Mouse (Mus musculus) A20 (cell line): ENCODE results near the gene Tmem163.

Experiments used
- DNase-seq: peaks from one replicate; pipeline ENCODE4 v3.0.0-alpha.2; 2011; ENCODE audit warnings: low read depth, low spot score

The Tmem163 gene

DNA sequence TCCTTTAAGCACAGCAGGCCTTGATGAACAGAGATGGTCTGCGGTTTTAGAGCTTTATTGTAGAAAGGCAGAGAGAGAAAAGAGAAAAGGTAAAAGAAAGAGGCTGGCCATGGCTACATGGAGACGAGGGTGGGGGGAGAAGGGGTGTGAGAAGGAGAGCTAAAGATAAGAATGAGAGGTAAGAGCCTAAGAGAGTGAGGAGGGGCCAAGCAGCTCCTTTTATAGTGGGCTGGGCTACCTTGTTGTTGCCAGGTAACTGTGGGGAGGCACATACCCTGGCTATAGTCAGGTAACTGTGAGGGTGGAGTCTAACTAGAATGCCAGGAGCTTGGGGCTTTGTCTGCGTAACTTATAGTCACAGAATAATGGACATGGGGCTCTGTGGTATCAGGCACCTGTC lies 110.7 kb downstream of the Tmem163 start:
- no peak for DNase-seq

DNA sequence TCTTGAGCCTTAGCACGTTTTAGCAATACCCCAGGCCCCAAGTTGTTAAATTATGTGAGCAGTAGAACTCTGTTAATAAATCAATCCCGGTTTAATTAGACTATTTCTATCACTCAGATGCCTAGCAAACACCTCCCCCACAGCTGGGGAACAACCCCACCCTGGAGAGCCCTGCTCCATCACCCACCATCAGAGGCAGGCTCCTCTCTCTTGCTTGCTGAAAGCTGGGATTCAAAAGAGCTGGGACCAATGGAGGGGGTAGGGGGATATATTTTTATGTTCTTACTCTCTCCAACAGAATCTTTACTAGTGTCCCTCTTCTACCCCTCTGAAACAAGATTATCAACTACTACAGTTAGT lies 122.9 kb downstream of the Tmem163 start:
- no peak for DNase-seq

DNA sequence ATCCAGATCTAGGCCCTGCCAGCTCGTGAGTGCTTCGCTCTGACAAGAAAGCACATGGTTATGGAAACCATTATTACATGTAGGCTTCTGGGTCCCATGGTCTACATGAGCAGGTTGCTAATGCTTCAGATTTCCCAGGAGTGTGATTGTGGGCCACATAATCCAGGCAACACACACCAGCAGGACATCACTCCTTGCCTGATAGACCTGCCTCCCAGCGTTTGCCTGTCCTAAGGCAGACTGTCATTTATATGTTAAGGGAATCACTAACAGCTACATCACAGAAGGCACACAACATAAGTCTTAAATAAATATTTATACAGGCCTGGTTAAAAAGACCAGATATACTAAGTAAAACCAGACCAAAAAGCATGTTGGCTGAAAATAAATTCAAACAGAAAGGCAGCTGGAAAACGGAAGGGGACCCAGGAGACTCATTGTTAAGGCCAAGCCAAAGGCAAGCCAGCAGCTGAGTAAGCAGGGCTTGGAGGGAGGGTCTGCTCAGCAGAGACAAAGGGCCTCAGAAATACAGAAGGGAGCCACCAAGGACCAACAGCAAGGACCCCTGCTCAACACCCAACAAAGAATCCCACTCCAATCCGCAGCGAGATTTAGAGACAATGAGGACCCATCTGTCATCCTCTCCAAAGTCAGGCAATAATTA lies 123.4 kb downstream of the Tmem163 start:
- no peak for DNase-seq

DNA sequence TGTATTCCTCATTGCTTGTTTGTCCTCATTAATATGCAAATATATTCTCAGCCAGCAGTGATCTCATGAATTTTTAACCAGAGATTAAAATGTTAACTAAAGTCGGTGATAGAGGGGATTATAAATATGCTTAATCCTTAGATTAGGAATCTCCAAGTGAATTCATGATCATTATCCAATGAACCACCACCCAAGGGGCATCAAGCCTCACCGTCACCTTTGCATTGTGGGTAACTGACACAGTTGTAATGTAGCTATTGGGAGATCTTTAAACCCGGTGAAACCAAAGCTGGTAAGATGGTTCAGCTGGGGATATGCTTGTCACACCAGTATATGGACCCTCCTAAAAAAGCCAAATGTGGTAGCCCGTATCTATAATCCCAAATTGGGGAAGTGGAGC lies 131.3 kb downstream of the Tmem163 start:
- DNase-seq, result no peak

DNA sequence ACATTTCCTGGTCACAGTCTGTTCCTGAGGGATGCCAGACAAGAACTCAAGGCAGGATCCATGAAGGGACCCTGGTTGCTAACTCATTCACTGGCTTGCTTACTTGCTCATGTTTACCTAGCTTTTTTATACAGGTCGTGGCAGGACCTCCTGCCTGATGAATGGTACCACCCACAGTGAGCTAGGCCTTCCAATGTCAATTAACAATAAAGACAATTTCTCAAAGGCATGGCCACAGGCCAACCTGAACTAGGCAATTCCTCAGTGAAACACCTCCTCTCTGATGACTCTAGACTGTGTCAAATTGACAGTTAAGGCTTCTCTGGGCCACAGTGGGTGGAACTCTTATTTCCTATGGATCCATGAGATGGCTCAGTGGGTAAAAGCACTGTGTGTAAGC lies 136.6 kb downstream of the Tmem163 start:
- no peak for DNase-seq

DNA sequence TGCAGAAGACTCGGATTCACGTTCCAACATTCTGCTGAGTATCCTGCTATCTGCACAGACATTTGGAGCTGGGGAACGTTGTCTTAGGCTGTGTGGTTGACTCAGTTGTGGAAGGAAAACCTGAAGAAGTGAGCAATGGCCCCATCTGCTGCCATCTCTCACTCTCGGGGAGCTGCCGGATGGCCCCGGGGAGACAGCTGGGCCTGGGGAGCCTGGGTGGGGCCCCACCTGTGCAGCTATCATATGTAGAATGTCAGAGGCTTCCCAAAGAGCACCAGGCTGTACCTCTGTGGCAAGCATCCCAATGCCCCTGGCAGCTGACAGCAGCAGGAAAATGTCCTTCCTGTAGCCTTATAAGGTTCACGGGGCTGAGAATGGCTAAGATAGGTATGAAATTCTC lies 137.4 kb downstream of the Tmem163 start:
- DNase-seq, result no peak

DNA sequence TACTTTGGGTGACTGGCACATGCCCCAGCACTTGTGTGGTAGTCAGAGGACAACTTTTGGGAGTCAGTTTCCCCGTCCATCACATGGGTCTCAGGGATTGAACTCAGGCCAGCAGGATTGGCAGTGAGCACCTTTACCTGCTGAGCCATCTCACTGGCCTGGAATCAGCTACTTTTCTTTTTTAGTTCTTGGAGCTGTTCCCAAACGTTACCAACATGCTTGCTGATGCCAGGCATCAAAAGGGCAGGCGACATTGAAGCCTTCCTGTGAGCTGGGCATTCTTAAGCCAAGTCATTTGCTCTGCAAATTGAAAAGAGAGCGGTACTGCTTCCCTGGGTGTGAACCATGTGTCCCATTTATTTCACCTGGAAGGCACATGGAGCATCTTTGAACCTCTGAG lies 137.8 kb downstream of the Tmem163 start:
- no peak for DNase-seq

DNA sequence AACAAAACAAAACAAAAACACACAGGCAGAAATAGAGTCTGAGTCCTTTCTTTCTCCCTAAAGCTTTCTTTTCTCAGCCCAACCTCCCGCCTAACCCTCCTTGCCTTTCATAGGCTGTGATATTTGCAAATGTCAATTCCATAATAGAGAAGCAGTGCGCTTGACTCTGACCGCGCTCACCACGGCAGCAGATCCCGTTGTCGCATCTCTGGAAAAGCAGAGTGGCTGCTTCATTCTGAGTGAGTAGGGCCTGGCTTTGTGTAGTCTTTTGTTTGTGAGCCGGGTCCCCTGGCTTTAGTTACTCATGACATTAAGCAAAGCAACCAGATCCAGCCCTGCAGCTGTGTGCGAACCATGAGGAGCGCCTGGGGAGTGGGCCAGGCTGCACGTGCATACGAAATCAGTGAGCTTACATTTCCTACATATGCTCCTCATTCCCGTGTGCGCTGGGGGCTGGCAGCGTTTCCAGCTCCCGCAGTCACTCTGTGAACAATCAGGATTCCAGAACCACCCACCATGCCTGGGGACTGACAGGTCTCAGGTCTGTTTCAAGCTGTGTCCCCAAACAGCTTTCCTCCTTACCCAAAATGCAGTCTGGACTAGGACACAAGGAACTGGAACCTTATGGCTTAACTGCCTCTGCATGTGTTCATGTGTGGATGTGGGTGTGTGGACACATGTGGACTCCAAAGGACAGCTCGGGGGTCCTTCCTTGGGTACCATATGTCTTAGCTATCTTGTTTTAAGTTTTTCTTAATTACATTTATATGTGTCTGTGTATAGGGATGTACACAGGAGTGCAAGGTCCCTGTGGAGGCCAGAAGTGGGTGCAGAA lies 141.9 kb downstream of the Tmem163 start:
- no peak for DNase-seq

DNA sequence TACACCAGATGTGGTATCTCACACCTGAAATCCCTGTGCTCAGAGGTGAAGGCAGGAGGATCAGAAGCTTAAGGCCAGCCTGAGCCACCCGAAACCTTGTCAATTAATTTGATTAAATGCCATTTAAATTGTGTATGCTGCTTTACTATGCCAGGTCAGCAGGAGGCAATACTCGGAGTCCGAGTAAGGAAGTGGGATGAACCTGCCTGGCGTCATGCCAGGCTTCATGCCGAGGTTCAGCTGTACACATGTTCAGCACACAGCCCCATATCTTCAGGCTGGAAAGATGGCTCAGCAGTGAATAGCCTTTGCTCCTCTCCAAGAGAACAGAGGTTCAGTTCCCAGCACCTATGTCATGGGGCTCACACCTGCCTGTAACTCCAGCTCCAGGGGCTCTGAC lies 142.9 kb downstream of the Tmem163 start:
- DNase-seq, result no peak

DNA sequence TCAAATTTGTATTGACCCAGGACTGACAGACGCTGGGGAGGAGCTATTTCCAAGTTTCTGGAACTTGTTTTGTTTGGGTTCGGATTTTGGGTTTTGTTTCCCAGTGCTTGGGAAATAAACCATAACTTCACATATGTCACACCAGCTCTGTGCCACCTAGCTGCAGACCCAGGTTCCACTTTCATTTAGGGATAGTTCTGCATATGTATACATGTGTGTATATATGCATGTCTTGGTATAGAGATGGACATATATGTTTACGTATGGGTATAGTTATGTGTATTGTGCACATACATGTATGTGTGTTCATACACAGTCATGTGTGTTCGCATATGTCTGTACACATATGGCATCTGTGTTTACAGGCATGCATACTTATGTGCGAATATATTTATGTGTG lies 147.6 kb downstream of the Tmem163 start:
- DNase-seq, result no peak

DNA sequence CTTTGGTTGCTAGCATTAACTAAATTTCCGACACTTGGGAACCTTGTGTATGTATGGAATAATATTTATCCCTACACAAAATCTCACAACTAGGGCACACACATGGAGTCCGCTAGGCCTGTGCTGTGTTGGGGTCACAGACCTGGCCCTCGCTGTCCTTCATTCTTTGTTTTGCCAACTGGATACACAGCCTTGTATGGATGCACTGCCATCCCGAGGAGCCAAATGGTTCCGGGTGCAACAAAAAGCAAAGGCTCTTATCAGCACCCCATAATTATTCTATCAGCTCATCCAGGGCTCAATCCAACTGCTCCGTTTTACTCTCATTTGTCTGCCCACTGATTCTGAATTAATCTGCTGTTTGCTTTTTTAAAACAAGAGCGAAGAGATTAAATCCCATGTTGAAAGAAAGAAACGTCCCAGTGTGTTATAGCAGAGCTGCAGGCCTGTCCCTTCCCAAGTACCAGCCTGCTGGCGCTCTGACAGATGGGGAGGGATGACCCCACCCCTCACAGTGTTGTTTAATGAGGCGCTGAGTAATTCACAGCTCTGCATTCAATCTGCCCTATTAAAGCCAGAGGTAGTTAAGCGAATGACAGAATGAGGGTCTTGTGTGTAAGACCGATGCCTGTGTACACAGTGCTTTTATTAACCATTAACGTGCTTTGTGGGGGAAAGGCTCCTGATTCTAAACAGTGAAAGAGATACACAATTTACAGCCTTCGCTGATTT lies 148.3 kb downstream of the Tmem163 start:
- no peak for DNase-seq

DNA sequence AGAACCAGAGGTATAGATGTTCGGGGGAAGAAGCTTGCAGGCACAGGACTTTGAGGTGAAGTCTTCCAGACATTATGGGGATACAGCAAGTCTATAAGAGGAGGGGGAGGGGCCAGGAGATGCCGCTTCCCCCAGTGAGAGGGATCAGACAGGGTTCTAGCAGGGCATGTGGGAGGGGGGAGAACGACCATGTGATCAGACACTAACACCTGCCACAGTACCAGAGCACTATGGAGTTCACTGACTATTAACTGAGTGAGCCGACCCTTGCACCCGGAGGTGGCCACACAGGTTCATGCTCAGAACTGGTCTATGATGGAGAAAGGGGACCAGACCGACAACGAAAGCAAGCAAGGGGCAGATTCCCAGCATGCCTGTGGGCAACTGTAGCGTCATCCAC lies 156.0 kb downstream of the Tmem163 start:
- no peak for DNase-seq

DNA sequence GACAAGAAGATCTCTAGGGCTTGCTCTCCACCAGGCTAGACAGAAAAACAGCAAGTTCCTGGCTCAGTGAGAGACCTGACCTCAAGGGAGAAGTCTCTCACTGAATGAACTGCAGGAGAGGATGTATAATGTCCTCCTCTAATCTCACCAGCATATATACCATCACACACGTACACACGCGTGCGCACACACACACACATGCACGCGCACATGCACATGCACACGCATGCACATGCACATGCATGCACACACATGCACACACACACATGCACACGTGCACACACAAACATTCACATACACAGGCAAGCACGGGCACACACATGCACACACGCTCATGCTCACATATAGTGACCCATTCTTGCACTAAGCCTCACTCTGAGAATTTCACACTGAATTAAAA lies 164.5 kb downstream of the Tmem163 start:
- no peak for DNase-seq

DNA sequence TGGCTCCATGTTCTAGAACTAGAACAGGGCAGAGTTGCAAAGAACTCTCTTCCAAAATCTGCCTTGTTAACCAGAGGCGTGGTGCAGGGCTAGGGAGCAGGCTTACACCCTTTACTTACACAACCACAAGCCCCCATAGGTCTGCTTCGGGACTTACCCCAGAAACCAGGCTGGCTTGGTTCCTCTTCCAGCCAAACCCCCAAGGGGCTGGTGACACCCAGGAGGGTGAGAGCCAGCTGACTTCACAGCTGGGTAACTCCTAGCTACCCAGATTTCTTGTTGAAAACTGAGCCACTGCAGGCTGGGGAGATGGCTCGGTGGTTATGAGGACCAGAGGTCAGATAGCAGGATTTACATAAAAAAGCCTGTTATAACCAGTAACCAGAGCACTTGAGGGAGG lies 164.9 kb downstream of the Tmem163 start:
- peak; percentile 92 for DNase-seq

DNA sequence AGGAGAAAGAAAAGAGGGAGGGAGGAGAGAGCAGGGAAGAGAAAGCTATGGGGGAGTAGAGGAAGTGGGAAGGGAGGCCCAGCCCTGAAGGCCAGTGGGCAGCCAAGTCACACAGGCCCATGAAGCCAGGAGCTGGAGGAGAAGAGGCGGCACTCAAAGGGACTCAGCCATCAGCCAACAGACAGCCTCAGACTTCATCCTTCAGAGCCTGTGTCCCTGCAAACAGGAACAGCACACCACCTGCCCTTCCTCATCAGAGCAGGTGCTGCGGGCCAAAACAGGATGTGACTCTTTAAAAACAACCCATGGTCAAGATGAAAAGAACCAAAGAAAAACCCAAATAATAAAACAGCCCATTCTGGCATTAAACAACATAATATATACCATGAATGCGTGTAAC lies 165.7 kb downstream of the Tmem163 start:
- peak; percentile 87 for DNase-seq

DNA sequence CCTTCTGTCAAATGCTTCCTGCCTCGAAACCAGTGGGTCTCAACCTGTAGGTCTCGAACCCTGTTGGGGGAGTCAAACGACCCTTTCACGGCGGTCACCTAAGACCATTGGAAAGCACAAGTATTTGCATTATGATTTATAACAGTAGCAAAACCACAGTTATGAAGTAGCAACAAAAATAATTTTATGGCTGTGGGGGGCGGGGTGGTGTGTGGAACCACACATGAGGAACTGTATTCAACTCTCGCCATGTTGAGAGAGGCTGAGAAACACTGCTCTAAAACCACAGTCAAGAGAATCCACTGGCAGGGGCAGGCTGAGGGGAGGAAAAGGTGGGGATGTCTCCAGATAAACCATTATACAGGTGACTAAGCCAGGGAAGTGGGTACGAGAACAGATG lies 166.2 kb downstream of the Tmem163 start:
- peak; percentile 85 for DNase-seq

DNA sequence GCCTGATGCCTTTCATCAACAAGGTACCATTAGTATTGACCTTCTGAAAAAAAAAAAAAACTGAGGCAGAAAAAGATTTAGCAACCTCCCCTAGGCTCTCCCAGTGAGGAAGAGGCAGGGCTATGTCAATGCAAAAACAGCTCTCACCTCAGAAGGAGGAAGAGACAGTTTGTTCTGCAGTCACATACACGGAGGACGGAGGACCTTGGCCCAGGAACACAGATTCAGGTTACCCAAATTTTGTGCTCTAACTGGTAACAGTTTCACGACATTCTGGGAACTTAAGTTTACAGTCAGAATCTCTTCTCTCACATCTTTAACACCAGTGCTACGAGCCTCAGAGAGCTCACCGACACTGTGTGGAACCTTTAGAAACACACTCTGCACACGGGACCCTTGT lies 166.6 kb downstream of the Tmem163 start:
- peak; percentile 81 for DNase-seq

DNA sequence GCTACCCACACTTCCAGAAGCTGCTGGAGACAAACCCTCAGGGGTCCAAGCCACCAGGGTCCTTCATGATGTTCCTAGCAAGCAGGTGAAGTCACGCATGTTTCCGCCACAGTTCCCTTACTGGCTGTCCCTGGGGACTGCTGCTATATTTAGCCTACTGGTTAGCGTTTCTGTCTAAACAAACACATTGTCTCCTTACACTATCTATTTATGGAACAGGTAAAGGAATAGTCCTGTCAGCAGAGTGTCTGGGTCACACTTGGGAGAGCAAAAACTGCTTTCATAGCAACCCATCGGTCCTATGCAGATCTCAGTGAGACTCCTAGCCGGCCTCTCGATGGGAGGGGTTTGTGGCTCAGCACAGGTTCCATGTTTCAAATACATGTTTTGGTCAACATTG lies 168.0 kb downstream of the Tmem163 start:
- DNase-seq, result no peak

DNA sequence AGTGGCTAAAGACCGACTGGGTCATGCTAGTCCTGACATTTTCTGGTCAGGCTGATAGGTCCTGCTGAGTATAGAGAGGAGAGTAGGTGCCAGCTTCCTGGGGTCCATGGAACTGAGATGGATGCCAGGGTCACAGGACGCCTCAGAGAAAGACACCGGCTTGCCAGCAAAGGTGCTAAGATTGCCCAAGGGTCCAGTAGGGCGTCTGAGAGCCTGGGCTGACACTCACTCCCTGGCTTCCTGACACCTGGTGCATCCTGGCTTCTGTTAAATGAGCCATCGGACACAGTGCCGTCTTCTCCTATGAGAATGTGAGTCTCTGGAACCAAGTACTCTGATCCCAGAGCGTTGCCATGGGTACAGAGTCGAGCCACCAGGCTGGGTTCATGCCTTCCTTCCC lies 170.4 kb downstream of the Tmem163 start:
- DNase-seq, result no peak

DNA sequence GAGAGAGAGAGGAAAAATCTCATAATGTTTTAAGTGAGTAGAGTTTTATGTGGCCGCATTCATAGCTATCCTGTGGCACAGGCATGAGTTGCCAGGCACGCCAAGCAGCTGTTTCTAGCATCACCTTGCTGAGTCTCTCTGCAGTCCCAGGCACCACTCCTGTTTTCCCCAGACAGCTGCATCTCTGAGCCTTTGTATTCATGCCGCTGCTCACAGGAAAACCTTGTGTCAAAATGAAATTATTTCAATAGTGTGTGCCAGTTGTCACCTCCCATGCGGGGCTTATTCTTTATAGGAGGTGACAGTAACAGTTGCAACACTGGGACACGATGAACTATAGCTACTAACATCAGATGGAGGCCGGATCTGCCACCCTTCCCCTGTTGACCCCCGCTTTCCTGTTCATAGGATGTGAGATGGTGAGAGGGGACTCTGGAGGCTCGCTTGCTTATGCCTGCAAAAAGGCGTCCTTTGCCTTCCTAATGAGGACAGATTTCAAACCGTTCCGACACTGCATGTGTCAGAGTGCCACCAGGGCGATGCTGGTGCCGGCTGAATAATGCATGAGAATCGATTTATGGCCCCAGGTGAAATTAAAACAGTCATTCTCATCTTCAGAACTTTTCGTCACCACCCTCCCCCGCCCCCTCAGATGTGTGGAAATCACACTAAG lies 171.1 kb downstream of the Tmem163 start:
- DNase-seq, result no peak

DNA sequence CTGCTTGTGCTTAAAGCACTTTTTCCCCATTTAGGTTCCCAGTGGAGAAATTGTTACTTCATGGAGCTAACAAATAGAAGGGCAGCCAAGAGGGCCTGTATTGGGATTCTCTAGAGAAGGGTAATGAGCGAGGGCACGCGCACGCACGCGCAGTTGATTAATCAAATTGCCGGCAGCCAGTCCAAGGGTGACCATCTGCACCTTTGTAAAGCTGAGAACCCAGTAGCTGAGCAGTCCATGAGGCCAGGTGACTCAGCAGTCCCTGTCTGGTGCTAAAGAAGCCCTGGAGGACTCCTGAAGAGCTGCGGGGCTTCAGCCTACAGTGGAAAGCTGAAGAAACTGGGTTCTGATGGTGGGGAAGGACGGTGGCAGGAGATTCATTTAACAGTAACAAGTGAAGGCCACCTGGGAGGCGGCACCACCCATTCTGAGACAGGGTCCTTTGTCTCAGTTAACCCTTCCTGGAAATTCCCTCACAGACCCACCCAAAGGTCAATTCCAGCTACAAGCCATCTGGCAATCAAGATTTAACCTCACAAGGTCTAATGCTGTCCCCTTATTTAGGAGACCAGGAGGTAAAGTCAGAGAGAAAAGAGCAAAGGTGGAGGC lies 172.2 kb downstream of the Tmem163 start:
- DNase-seq, result no peak

DNA sequence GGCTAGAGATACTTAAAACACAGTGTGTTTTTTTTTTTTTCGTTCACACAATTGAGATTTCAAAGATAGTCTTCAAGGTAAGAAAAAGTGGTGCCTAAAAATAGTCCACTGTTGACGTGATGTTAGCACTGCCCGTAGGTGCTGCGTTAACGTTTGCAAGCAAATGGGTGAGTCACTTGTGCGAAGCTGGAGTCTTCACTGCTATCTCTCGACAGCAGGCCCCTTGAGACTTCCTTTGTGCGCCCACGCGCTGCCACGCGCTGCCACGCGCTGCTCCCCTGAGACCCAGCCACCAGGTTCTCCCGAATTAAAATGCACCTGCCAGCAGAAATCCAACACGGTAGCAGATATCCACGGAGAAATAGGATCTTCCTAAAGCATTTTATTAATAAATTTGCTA lies 178.6 kb downstream of the Tmem163 start:
- no peak for DNase-seq
